In the genomic region with DNA sequence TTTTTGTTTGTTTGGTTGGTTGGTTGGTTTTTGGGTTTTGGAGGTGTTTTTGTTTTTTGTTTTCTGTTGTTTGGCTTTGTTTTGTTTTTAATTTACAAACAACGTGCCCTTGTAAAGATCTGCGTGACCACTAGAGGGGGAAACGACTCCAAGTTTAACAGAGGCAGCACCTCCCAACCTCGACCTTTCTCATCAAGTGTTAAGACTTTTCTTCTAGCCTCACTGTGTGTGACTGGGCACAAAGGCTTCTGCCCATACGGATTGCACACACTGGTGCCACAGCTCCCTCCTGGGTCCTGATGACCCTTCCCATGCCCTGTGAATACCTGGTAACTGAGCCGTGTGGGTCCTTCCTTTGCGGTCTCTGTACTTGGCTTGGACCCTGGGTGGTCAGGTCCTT, we compare ENCODE assay signal across 10 mouse cellular contexts. TPM values are rescaled to one million over a fixed set of nuclear protein-coding genes. Genes with fewer than 3 reads are reported as not detected.
DNase-seq lines count a peak whose midpoint lies in the region; ATAC-seq and TF ChIP-seq lines count a peak whose summit lies in the region.
"Had no signal": no experiment of that assay in that cellular context is flagged by ENCODE, and none has a peak within 500 bp of the region (broad histone marks: within the 10 kb centered on the region; RNA-seq: fewer than 3 reads in every experiment).

No protein-coding gene starts in this region.

- peak; percentile 26 for DNase-seq in adrenal gland, postnatal 10 days
- no peak for DNase-seq in adrenal gland, postnatal 4 days (ENCODE audit: low spot score in 2 of 2)
- peak; percentile 71 for DNase-seq in lung, embryonic 14.5 days
- DNase-seq in lung, postnatal 4 days, result no peak
- DNase-seq in embryo, embryonic 9.5 days (ENCODE audit: extremely low spot score), result peak; percentile 39
- no peak for DNase-seq in layer of hippocampus, adult 8-10 months (ENCODE audit: low spot score in 2 of 2)
- DNase-seq in adrenal gland, postnatal 25 days, result no peak

- no peaks in the 10 kb centered on the region for H3K4me1 ChIP-seq in lung, embryonic 14.5 days (ENCODE audit: insufficient read depth)

- no peaks in the 10 kb centered on the region for H3K9me3 ChIP-seq in lung, embryonic 14.5 days (ENCODE audit: low read depth, low read length)
- H3K9me3 ChIP-seq: midbrain, embryonic 12.5 days had no signal

- H3K9ac ChIP-seq in lung, embryonic 14.5 days, result no peak overlapping the region
- H3K9ac ChIP-seq: midbrain, embryonic 12.5 days had no signal

- no peak overlapping the region for H3K4me3 ChIP-seq in lung, embryonic 14.5 days (ENCODE audit: low read depth, low read length)
- H3K4me3 ChIP-seq: midbrain, embryonic 12.5 days had no signal

- no peak for ATAC-seq in lung, embryonic 14.5 days (ENCODE audit: insufficient read depth)
- 0 out of 2 replicates have a peak, but pooled peaks have one; percentile 34 for ATAC-seq in megakaryocyte-erythroid progenitor cell, adult 5-6 weeks (replicated peaks; ENCODE audit: low FRiP score, low TSS enrichment, poor library complexity, severe bottlenecking)

- peaks cover 4% of the 10 kb centered on the region; the same call in 1 of the 2 replicates for H3K27me3 ChIP-seq in lung, embryonic 14.5 days (ENCODE audit: insufficient read depth, low read length)

- no peak overlapping the region for H3K27ac ChIP-seq in lung, embryonic 14.5 days (ENCODE audit: low read depth)
- H3K27ac ChIP-seq: midbrain, embryonic 12.5 days had no signal

- TF ChIP-seq CTCF in lung, embryonic 14.5 days (IDR thresholded peaks at IDR 0.05; ENCODE audit: low read depth), result peak; percentile 64

- 29% methylated on average over 7 of the region's 7 CpGs for WGBS in lung, embryonic 14.5 days

- no peak overlapping the region for H3K4me2 ChIP-seq in lung, embryonic 14.5 days
- H3K4me2 ChIP-seq: midbrain, embryonic 12.5 days had no signal

- H3K36me3 ChIP-seq in lung, embryonic 14.5 days (ENCODE audit: insufficient read depth), result no peaks in the 10 kb centered on the region
- H3K36me3 ChIP-seq: midbrain, embryonic 12.5 days had no signal

RNA-seq across cellular contexts. Expression of a gene that starts 30.5 kb away (rescaled TPM):
- total RNA-seq in adrenal gland, postnatal 10 days (2021), result not detected
- not detected for total RNA-seq in adrenal gland, postnatal 4 days (2021)
- polyA plus RNA-seq in lung, embryonic 14.5 days (2014; fragmentation: Nextera tagmentation; extraction: Ambion mirVana), result not detected in 2 replicates
- not detected in 2 replicates for total RNA-seq in megakaryocyte-erythroid progenitor cell, adult 5-6 weeks (2014; fragmentation: Nextera tagmentation)
- total RNA-seq in megakaryocyte-erythroid progenitor cell, adult 5-6 weeks (2017), result not detected in 2 replicates
- total RNA-seq in layer of hippocampus, adult 8-10 months (2022), result 1 to 10 TPM; 1.6 to 2.0 (median 1.8) TPM
- total RNA-seq in adrenal gland, postnatal 25 days (2021), result not detected in 2 replicates
- total RNA-seq: gastrocnemius, adult 8-10 months had no signal

RNA-seq across cellular contexts. Expression of a gene that starts 56.2 kb away (rescaled TPM):
- total RNA-seq in adrenal gland, postnatal 10 days (2021), result 10 to 100 TPM in 1 of 2 experiments, 1 to 10 TPM in 1; 7.8 to 12.6 TPM
- 10 to 100 TPM; 17.4 to 17.8 TPM for total RNA-seq in adrenal gland, postnatal 4 days (2021)
- polyA plus RNA-seq in lung, embryonic 14.5 days (2014; fragmentation: Nextera tagmentation; extraction: Ambion mirVana), result 16.6 and 19.2 TPM in 2 replicates
- 40.0 and 56.6 TPM in 2 replicates for total RNA-seq in megakaryocyte-erythroid progenitor cell, adult 5-6 weeks (2014; fragmentation: Nextera tagmentation)
- total RNA-seq in megakaryocyte-erythroid progenitor cell, adult 5-6 weeks (2017), result 19.7 and 31.6 TPM in 2 replicates
- 10 to 100 TPM; 12.4 to 17.2 (median 15.5) TPM for total RNA-seq in layer of hippocampus, adult 8-10 months (2022)
- total RNA-seq in adrenal gland, postnatal 25 days (2021), result 10.3 and 13.3 TPM in 2 replicates

RNA-seq across cellular contexts. Expression of a gene that starts 56.4 kb away (rescaled TPM):
- total RNA-seq in adrenal gland, postnatal 10 days (2021), result 10 to 100 TPM; 75.1 to 78.6 TPM
- total RNA-seq in adrenal gland, postnatal 4 days (2021), result 10 to 100 TPM; 80.3 to 82.5 TPM
- polyA plus RNA-seq in lung, embryonic 14.5 days (2014; fragmentation: Nextera tagmentation; extraction: Ambion mirVana), result 143 and 150 TPM in 2 replicates
- 77.9 and 81.4 TPM in 2 replicates for total RNA-seq in megakaryocyte-erythroid progenitor cell, adult 5-6 weeks (2014; fragmentation: Nextera tagmentation)
- total RNA-seq in megakaryocyte-erythroid progenitor cell, adult 5-6 weeks (2017), result 82.4 and 97.4 TPM in 2 replicates
- 10 to 100 TPM; 54.6 to 65.9 (median 56.3) TPM for total RNA-seq in layer of hippocampus, adult 8-10 months (2022)
- 80.8 and 86.2 TPM in 2 replicates for total RNA-seq in adrenal gland, postnatal 25 days (2021)

RNA-seq across cellular contexts. Expression of a gene that starts 58.7 kb away (rescaled TPM):
- total RNA-seq in adrenal gland, postnatal 10 days (2021), result 1 to 10 TPM; 5.1 to 7.9 TPM
- total RNA-seq in adrenal gland, postnatal 4 days (2021), result 10 to 100 TPM in 1 of 2 experiments, 1 to 10 TPM in 1; 9.7 to 10.4 TPM
- 0.89 and 1.3 TPM in 2 replicates for polyA plus RNA-seq in lung, embryonic 14.5 days (2014; fragmentation: Nextera tagmentation; extraction: Ambion mirVana)
- not detected in 2 replicates for total RNA-seq in megakaryocyte-erythroid progenitor cell, adult 5-6 weeks (2014; fragmentation: Nextera tagmentation)
- 0.38 TPM in 1 of 2 replicates, not detected in the other for total RNA-seq in megakaryocyte-erythroid progenitor cell, adult 5-6 weeks (2017)
- total RNA-seq in layer of hippocampus, adult 8-10 months (2022), result 10 to 100 TPM; 26.9 to 33.1 (median 30.2) TPM
- total RNA-seq in adrenal gland, postnatal 25 days (2021), result 7.3 and 9.7 TPM in 2 replicates

Comparison
In these comparisons a context has a peak if more than half of its experiments do, and no peak if none do; other contexts are left out.
1. DNase-seq: peak in adrenal gland, postnatal 10 days (single experiment), lung, embryonic 14.5 days (single experiment) and embryo, embryonic 9.5 days (single experiment); none in adrenal gland, postnatal 4 days (0 of 2), lung, postnatal 4 days (0 of 2), layer of hippocampus, adult 8-10 months (0 of 2) and adrenal gland, postnatal 25 days (single experiment).